Comparison of ENCODE assay signal across 21 mouse cellular contexts in genomic region chr4:85922741-85923140, GRCm38 (mm10).
DNase-seq lines count a peak whose midpoint lies in the region; TF ChIP-seq lines count a peak whose summit lies in the region.
"Had no signal": no experiment of that assay in that cellular context is flagged by ENCODE, and none has a peak within 500 bp of the region (broad histone marks: within the 10 kb centered on the region; RNA-seq: fewer than 3 reads in every experiment).

No protein-coding gene starts in this region.

- TF ChIP-seq CTCF in left cerebral cortex, adult 2 months (IDR thresholded peaks at IDR 0.05) = no peak

- H3K4me3 ChIP-seq in left cerebral cortex, adult 2 months = no peak overlapping the region
- H3K4me3 ChIP-seq: embryonic facial prominence, embryonic 13.5 days; gastrocnemius, adult 2 months; heart, embryonic 13.5 days; liver, embryonic 12.5 days; myocyte had no signal

- peak overlapping the region; percentile 78; the same call in 1 of the 2 replicates for H3K27ac ChIP-seq in left cerebral cortex, adult 2 months
- H3K27ac ChIP-seq: embryonic facial prominence, embryonic 13.5 days; gastrocnemius, adult 2 months; heart, embryonic 13.5 days; hindbrain, postnatal 0 days; liver, embryonic 12.5 days had no signal

- intact Hi-C loops in left cerebral cortex, postnatal 4 days (cut with DNase I) = no loop called here
- intact Hi-C loops in left cerebral cortex, adult 2 months (cut with DNase I) = loop anchor here (1.0 kb wide), 2 partner anchors 9 to 91 kb away; no protein-coding TSS in a partner anchor

- DNase-seq in left cerebral cortex, adult 11 months (ENCODE audit: low spot score) = peak; percentile 48
- no peak for DNase-seq in left cerebral cortex, postnatal 4 days
- DNase-seq in layer of hippocampus, adult 18-20 months (ENCODE audit: low spot score in 2 of 2) = peak; percentile 69 to 83
- peak in 1 of 2 experiments; percentile 19 for DNase-seq in left cerebral cortex, adult 2 months (ENCODE audit: extremely low spot score in 1 of 2, low spot score in 2 of 2)
- peak; percentile 90 for DNase-seq in telencephalon, adult 2 months (ENCODE audit: low read depth, low spot score)
- DNase-seq in urinary bladder, postnatal 10 days (ENCODE audit: low spot score) = no peak
- DNase-seq in ovary, adult 18-20 months (ENCODE audit: low spot score) = no peak
- DNase-seq: adrenal gland, adult 8-10 months; B cell, adult 2 months; cerebellum, adult 2 months; gastrocnemius, adult 2 months; heart, postnatal 4 days; kidney, adult 18-20 months; kidney, postnatal 25 days; midbrain, embryonic 14.5 days; thymus, adult 18-20 months had no signal

Comparison
In these comparisons a context has a peak if more than half of its experiments do, and no peak if none do; other contexts are left out.
1. DNase-seq: peak in left cerebral cortex, adult 11 months (single experiment), layer of hippocampus, adult 18-20 months (2 of 2) and telencephalon, adult 2 months (single experiment); none in left cerebral cortex, postnatal 4 days (single experiment), urinary bladder, postnatal 10 days (single experiment) and ovary, adult 18-20 months (single experiment).